In genomic region chr10:128128143-128128542, GRCm38 (mm10) we compare ENCODE assay signal across 19 mouse cellular contexts. TPM values are rescaled to one million over a fixed set of nuclear protein-coding genes. Genes with fewer than 3 reads are reported as not detected.
A peak's percentile ranks its signal among the peaks of the same experiment; 100 is the strongest.
DNase-seq lines count a peak whose midpoint lies in the region; ATAC-seq lines count a peak whose summit lies in the region.
"Had no signal": no experiment of that assay in that cellular context is flagged by ENCODE, and none has a peak within 500 bp of the region (broad histone marks: within the 10 kb centered on the region; RNA-seq: fewer than 3 reads in every experiment).

No protein-coding gene starts in this region.

- H3K27ac ChIP-seq in heart, embryonic 12.5 days (ENCODE audit: poor library complexity, severe bottlenecking) = no peak overlapping the region
- H3K27ac ChIP-seq in kidney, embryonic 15.5 days = no peak overlapping the region
- H3K27ac ChIP-seq in lung, embryonic 16.5 days (ENCODE audit: low read length) = no peak overlapping the region
- H3K27ac ChIP-seq in limb, embryonic 15.5 days = 0 out of 2 replicates have a peak overlapping the region, but pooled peaks have one; percentile 22
- H3K27ac ChIP-seq: embryonic facial prominence, embryonic 13.5 days; hindbrain, embryonic 14.5 days; macrophage had no signal

- no peaks in the 10 kb centered on the region for H3K27me3 ChIP-seq in heart, embryonic 12.5 days (replicated peaks)
- H3K27me3 ChIP-seq in kidney, embryonic 15.5 days = no peaks in the 10 kb centered on the region
- no peaks in the 10 kb centered on the region for H3K27me3 ChIP-seq in lung, embryonic 16.5 days (ENCODE audit: control insufficient read depth, insufficient read depth, low read depth, low read length)
- H3K27me3 ChIP-seq in limb, embryonic 15.5 days = no peaks in the 10 kb centered on the region
- H3K27me3 ChIP-seq: embryonic facial prominence, embryonic 13.5 days had no signal

- no peak overlapping the region for H3K4me2 ChIP-seq in heart, embryonic 12.5 days
- H3K4me2 ChIP-seq in kidney, embryonic 15.5 days = no peak overlapping the region
- no peak overlapping the region for H3K4me2 ChIP-seq in lung, embryonic 16.5 days (ENCODE audit: low read depth, low read length)
- H3K4me2 ChIP-seq in limb, embryonic 15.5 days = no peak overlapping the region
- H3K4me2 ChIP-seq: embryonic facial prominence, embryonic 13.5 days; hindbrain, embryonic 14.5 days; midbrain, embryonic 11.5 days had no signal

- intact Hi-C loops in heart, postnatal 36 days (cut with DNase I) = no loop called here

- no peak overlapping the region for H3K4me3 ChIP-seq in heart, embryonic 12.5 days
- no peak overlapping the region for H3K4me3 ChIP-seq in kidney, embryonic 15.5 days (replicated peaks)
- H3K4me3 ChIP-seq in lung, embryonic 16.5 days (ENCODE audit: low read length) = no peak overlapping the region
- H3K4me3 ChIP-seq in limb, embryonic 15.5 days = no peak overlapping the region
- H3K4me3 ChIP-seq: embryonic facial prominence, embryonic 13.5 days had no signal

- no peak for DNase-seq in heart, postnatal 36 days
- no peak for DNase-seq in kidney, adult 11 months
- no peak for DNase-seq in lung, postnatal 25 days (ENCODE audit: low spot score)
- DNase-seq: adrenal gland, postnatal 36 days; cerebellum, adult 11-12 months; cerebellum, postnatal 14 days; forebrain, postnatal 0 days; kidney, adult 18-20 months; right cerebral cortex, postnatal 25 days; thymus, adult 2 months had no signal

- H3K36me3 ChIP-seq in heart, embryonic 12.5 days = peaks cover 86% of the 10 kb centered on the region
- H3K36me3 ChIP-seq in kidney, embryonic 15.5 days = peaks cover 94% of the 10 kb centered on the region
- H3K36me3 ChIP-seq in lung, embryonic 16.5 days (ENCODE audit: control insufficient read depth, insufficient read depth, low read length) = peaks cover 53% of the 10 kb centered on the region
- H3K36me3 ChIP-seq in limb, embryonic 15.5 days = peaks cover 88% of the 10 kb centered on the region

- H3K9ac ChIP-seq in heart, embryonic 12.5 days = no peak overlapping the region
- no peak overlapping the region for H3K9ac ChIP-seq in kidney, embryonic 15.5 days
- H3K9ac ChIP-seq in lung, embryonic 16.5 days (ENCODE audit: low read length) = no peak overlapping the region
- H3K9ac ChIP-seq in limb, embryonic 15.5 days = no peak overlapping the region
- H3K9ac ChIP-seq: embryonic facial prominence, embryonic 13.5 days; forebrain, postnatal 0 days; hindbrain, embryonic 14.5 days had no signal

- no peaks in the 10 kb centered on the region for H3K9me3 ChIP-seq in heart, embryonic 12.5 days (replicated peaks)
- no peaks in the 10 kb centered on the region for H3K9me3 ChIP-seq in kidney, embryonic 15.5 days (replicated peaks)
- no peaks in the 10 kb centered on the region for H3K9me3 ChIP-seq in lung, embryonic 16.5 days (ENCODE audit: control insufficient read depth, low read length)
- no peaks in the 10 kb centered on the region for H3K9me3 ChIP-seq in limb, embryonic 15.5 days
- H3K9me3 ChIP-seq: embryonic facial prominence, embryonic 13.5 days had no signal

- H3K4me1 ChIP-seq in heart, embryonic 12.5 days (replicated peaks) = peaks cover 4% of the 10 kb centered on the region; the same call in 1 of the 2 replicates
- H3K4me1 ChIP-seq in kidney, embryonic 15.5 days = no peaks in the 10 kb centered on the region
- H3K4me1 ChIP-seq in lung, embryonic 16.5 days (replicated peaks; ENCODE audit: control insufficient read depth, insufficient read depth, low read length) = no peaks in the 10 kb centered on the region
- H3K4me1 ChIP-seq in limb, embryonic 15.5 days = no peaks in the 10 kb centered on the region
- H3K4me1 ChIP-seq: embryonic facial prominence, embryonic 13.5 days had no signal

- 81% methylated on average over 8 of the region's 8 CpGs for WGBS in heart, embryonic 12.5 days
- 85% methylated on average over 8 of the region's 8 CpGs for WGBS in kidney, embryonic 15.5 days
- WGBS in lung, embryonic 16.5 days = 76% methylated on average over 8 of the region's 8 CpGs
- WGBS in limb, embryonic 15.5 days = 88% methylated on average over 8 of the region's 8 CpGs

- 0 out of 2 replicates have a peak, but pooled peaks have one; percentile 43 for ATAC-seq in heart, embryonic 12.5 days (ENCODE audit: insufficient number of reproducible peaks, low FRiP score)
- 0 out of 2 replicates have a peak, but pooled peaks have one; percentile 55 for ATAC-seq in kidney, embryonic 15.5 days (replicated peaks; ENCODE audit: low FRiP score)
- ATAC-seq in lung, embryonic 16.5 days (ENCODE audit: low read depth) = peak; percentile 39; the same call in 1 of the 2 replicates
- ATAC-seq in limb, embryonic 15.5 days (ENCODE audit: insufficient number of reproducible peaks, low FRiP score, low TSS enrichment, low read depth) = no peak
- ATAC-seq in erythroblast, adult 5-6 weeks (replicated peaks; ENCODE audit: low FRiP score, poor library complexity, severe bottlenecking) = no peak
- ATAC-seq: forebrain, postnatal 0 days had no signal

RNA-seq across cellular contexts. Expression of gene Baz2a, which starts 36.8 kb away (rescaled TPM):
- 11.3 and 12.2 TPM in 2 replicates for polyA plus RNA-seq in heart, embryonic 12.5 days (2016; fragmentation: Nextera tagmentation; extraction: Ambion mirVana)
- 10 to 100 TPM; 23.8 TPM for total RNA-seq in heart, postnatal 36 days (2021)
- 12.7 and 14.2 TPM in 2 replicates for polyA plus RNA-seq in kidney, embryonic 15.5 days (2015; fragmentation: Nextera tagmentation; extraction: Ambion mirVana)
- polyA plus RNA-seq in lung, embryonic 16.5 days (2015; fragmentation: Nextera tagmentation; extraction: Ambion mirVana) = 10.2 and 11.4 TPM in 2 replicates
- polyA plus RNA-seq in limb, embryonic 15.5 days (2015; fragmentation: Nextera tagmentation; extraction: Ambion mirVana) = 10.4 TPM in 2 replicates
- 80.3 and 86.5 TPM in 2 replicates for total RNA-seq in erythroblast, adult 5-6 weeks (2015; ENCODE audit: low replicate concordance)
- 71.0 and 73.5 TPM in 2 replicates for total RNA-seq in erythroblast, adult 5-6 weeks (2017; ENCODE audit: low replicate concordance)

RNA-seq across cellular contexts. Expression of gene Atp5b, which starts 45.1 kb away (rescaled TPM):
- 4,835 and 4,880 TPM in 2 replicates for polyA plus RNA-seq in heart, embryonic 12.5 days (2016; fragmentation: Nextera tagmentation; extraction: Ambion mirVana)
- 1,000 to 10,000 TPM; 9,026 to 9,193 TPM for total RNA-seq in heart, postnatal 36 days (2021)
- polyA plus RNA-seq in kidney, embryonic 15.5 days (2015; fragmentation: Nextera tagmentation; extraction: Ambion mirVana) = 2,850 and 2,855 TPM in 2 replicates
- 2,116 and 2,117 TPM in 2 replicates for polyA plus RNA-seq in lung, embryonic 16.5 days (2015; fragmentation: Nextera tagmentation; extraction: Ambion mirVana)
- 1,886 and 2,113 TPM in 2 replicates for polyA plus RNA-seq in limb, embryonic 15.5 days (2015; fragmentation: Nextera tagmentation; extraction: Ambion mirVana)
- 477 and 544 TPM in 2 replicates for total RNA-seq in erythroblast, adult 5-6 weeks (2015; ENCODE audit: low replicate concordance)
- total RNA-seq in erythroblast, adult 5-6 weeks (2017; ENCODE audit: low replicate concordance) = 410 and 537 TPM in 2 replicates

RNA-seq across cellular contexts. Expression of gene Rbms2, which starts 52.0 kb away (rescaled TPM):
- polyA plus RNA-seq in heart, embryonic 12.5 days (2016; fragmentation: Nextera tagmentation; extraction: Ambion mirVana) = 43.4 and 44.1 TPM in 2 replicates
- 10 to 100 TPM; 89.2 to 95.3 TPM for total RNA-seq in heart, postnatal 36 days (2021)
- 40.6 and 42.8 TPM in 2 replicates for polyA plus RNA-seq in kidney, embryonic 15.5 days (2015; fragmentation: Nextera tagmentation; extraction: Ambion mirVana)
- polyA plus RNA-seq in lung, embryonic 16.5 days (2015; fragmentation: Nextera tagmentation; extraction: Ambion mirVana) = 37.4 and 40.7 TPM in 2 replicates
- polyA plus RNA-seq in limb, embryonic 15.5 days (2015; fragmentation: Nextera tagmentation; extraction: Ambion mirVana) = 42.2 and 43.8 TPM in 2 replicates
- 1.9 and 5.0 TPM in 2 replicates for total RNA-seq in erythroblast, adult 5-6 weeks (2015; ENCODE audit: low replicate concordance)
- 0.51 and 6.8 TPM in 2 replicates for total RNA-seq in erythroblast, adult 5-6 weeks (2017; ENCODE audit: low replicate concordance)

Comparison
In these comparisons a context has a peak if more than half of its experiments do, and no peak if none do; other contexts are left out.
1. ATAC-seq: peak in heart, embryonic 12.5 days (single experiment), kidney, embryonic 15.5 days (single experiment) and lung, embryonic 16.5 days (single experiment); none in limb, embryonic 15.5 days (single experiment) and erythroblast, adult 5-6 weeks (single experiment).